Mouse (Mus musculus): ENCODE measurements around the gene Frmd4a. TPM values are rescaled to one million over a fixed set of nuclear protein-coding genes. Genes with fewer than 3 reads are reported as not detected.

Gene Frmd4a
- total RNA-seq (2014; fragmentation: Nextera tagmentation): 50.9 and 55.7 TPM in 2 replicates
- total RNA-seq (2017): 28.0 and 32.6 TPM in 2 replicates
- 35.4 and 43.6 TPM in 2 replicates for polyA plus RNA-seq (2012)

GRCm38 (mm10) chr2:4017528-4018288 lies at the start of gene Frmd4a:
Gene Frmd4a (plus strand): TSS chr2:4017717.
- ATAC-seq (ENCODE audit: extremely low read depth, insufficient number of reproducible peaks, low FRiP score, poor library complexity, severe bottlenecking): no peak
- H3K4me1 ChIP-seq (ENCODE audit: insufficient read depth, low read depth, low read length): no peaks in the 10 kb centered on the region
- TF ChIP-seq CTCF (IDR thresholded peaks at IDR 0.05; ENCODE audit: low read depth, low read length): no peak
- TF ChIP-seq GATA1 (IDR thresholded peaks at IDR 0.05; ENCODE audit: borderline replicate concordance, low read length): no peak
- TF ChIP-seq TAL1 (conservative IDR thresholded peaks at IDR 0.05; ENCODE audit: low read depth, low read length): no peak
- no peaks in the 10 kb centered on the region; the same call in 1 of the 2 replicates for H3K27me3 ChIP-seq (ENCODE audit: insufficient read depth, low read length)
- H3K9me3 ChIP-seq (replicated peaks): no peaks in the 10 kb centered on the region
- no peak for DNase-seq (ENCODE audit: low spot score)
- no peak within 1 kb of the TSS for H3K4me3 ChIP-seq (ENCODE audit: low read depth, low read length)
- no peaks in the 10 kb centered on the region for H3K36me3 ChIP-seq (replicated peaks)

DNA sequence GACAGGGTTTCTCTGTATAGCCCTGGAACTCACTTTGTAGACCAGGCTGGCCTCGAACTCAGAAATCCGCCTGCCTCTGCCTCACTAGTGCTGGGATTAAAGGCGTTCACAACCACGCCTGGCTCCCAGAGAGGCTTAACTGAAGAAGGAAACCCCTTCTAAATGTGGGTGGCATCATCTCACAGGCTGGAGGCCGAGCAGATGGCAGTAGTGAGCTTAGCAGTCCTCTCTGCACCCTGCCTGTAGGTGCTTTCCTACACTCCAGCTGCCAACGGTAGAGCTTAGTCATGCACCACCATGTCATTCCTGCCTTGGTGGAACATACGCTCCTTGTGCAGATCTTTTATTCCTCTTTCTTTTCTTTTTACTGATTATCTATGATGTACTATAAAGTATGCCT lies 28.6 kb upstream of the Frmd4a start:
- no peak for TF ChIP-seq GATA1 (IDR thresholded peaks at IDR 0.05; ENCODE audit: borderline replicate concordance, low read length)
- no peak for TF ChIP-seq POLR2AphosphoS5 (IDR thresholded peaks at IDR 0.05; ENCODE audit: insufficient replicate concordance, low read depth, low read length)
- TF ChIP-seq TAL1 (conservative IDR thresholded peaks at IDR 0.05; ENCODE audit: low read depth, low read length): no peak
- no peak for TF ChIP-seq GATA2 (IDR thresholded peaks at IDR 0.05; ENCODE audit: borderline replicate concordance, low read depth, low read length)
- TF ChIP-seq CTCF (IDR thresholded peaks at IDR 0.05; ENCODE audit: low read depth, low read length): no peak
- DNase-seq (ENCODE audit: low spot score) (no peak), ATAC-seq (ENCODE audit: extremely low read depth, insufficient number of reproducible peaks, low FRiP score, poor library complexity, severe bottlenecking) (no peak)
- no peaks in the 10 kb centered on the region for H3K4me1 ChIP-seq (ENCODE audit: insufficient read depth, low read depth, low read length)
- H3K36me3 ChIP-seq (replicated peaks): no peaks in the 10 kb centered on the region
- H3K9me3 ChIP-seq (replicated peaks): no peaks in the 10 kb centered on the region
- H3K27me3 ChIP-seq (ENCODE audit: insufficient read depth, low read length): no peaks in the 10 kb centered on the region
- no peak overlapping the region for H3K4me3 ChIP-seq (ENCODE audit: low read depth, low read length)

- DNase-seq (ENCODE audit: low spot score) (no peak), ATAC-seq (ENCODE audit: extremely low read depth, insufficient number of reproducible peaks, low FRiP score, poor library complexity, severe bottlenecking) (no peak)
- Histone ChIP-seq H3K4me3 (ENCODE audit: low read depth, low read length) (no peak overlapping the region), H3K27me3 (ENCODE audit: insufficient read depth, low read length) (no peaks in the 10 kb centered on the region), H3K4me1 (ENCODE audit: insufficient read depth, low read depth, low read length) (no peaks in the 10 kb centered on the region), H3K9me3 (replicated peaks) (no peaks in the 10 kb centered on the region), H3K36me3 (replicated peaks) (no peaks in the 10 kb centered on the region)
- TF ChIP-seq POLR2AphosphoS5 (IDR thresholded peaks at IDR 0.05; ENCODE audit: insufficient replicate concordance, low read depth, low read length) (no peak), GATA2 (IDR thresholded peaks at IDR 0.05; ENCODE audit: borderline replicate concordance, low read depth, low read length) (no peak), TAL1 (conservative IDR thresholded peaks at IDR 0.05; ENCODE audit: low read depth, low read length) (no peak), GATA1 (IDR thresholded peaks at IDR 0.05; ENCODE audit: borderline replicate concordance, low read length) (no peak), CTCF (IDR thresholded peaks at IDR 0.05; ENCODE audit: low read depth, low read length) (no peak)
Measured at GRCm38 (mm10) chr2:3990431-3990830, 27.1 kb upstream of the Frmd4a start.

- Histone ChIP-seq H3K9me3 (replicated peaks) (no peaks in the 10 kb centered on the region), H3K36me3 (replicated peaks) (no peaks in the 10 kb centered on the region), H3K4me3 (ENCODE audit: low read depth, low read length) (no peak overlapping the region), H3K27me3 (ENCODE audit: insufficient read depth, low read length) (no peaks in the 10 kb centered on the region; the same call in 1 of the 2 replicates), H3K4me1 (ENCODE audit: insufficient read depth, low read depth, low read length) (no peaks in the 10 kb centered on the region)
- ATAC-seq (ENCODE audit: extremely low read depth, insufficient number of reproducible peaks, low FRiP score, poor library complexity, severe bottlenecking) (no peak), DNase-seq (ENCODE audit: low spot score) (no peak)
- TF ChIP-seq CTCF (IDR thresholded peaks at IDR 0.05; ENCODE audit: low read depth, low read length) (no peak), GATA1 (IDR thresholded peaks at IDR 0.05; ENCODE audit: borderline replicate concordance, low read length) (no peak), TAL1 (conservative IDR thresholded peaks at IDR 0.05; ENCODE audit: low read depth, low read length) (no peak), GATA2 (IDR thresholded peaks at IDR 0.05; ENCODE audit: borderline replicate concordance, low read depth, low read length) (no peak), POLR2AphosphoS5 (IDR thresholded peaks at IDR 0.05; ENCODE audit: insufficient replicate concordance, low read depth, low read length) (no peak)
Measured at GRCm38 (mm10) chr2:4018431-4018876, 937 bp downstream of the Frmd4a start.

GRCm38 (mm10) chr2:4018909-4019308 lies 1.4 kb downstream of the Frmd4a start:
- no peak overlapping the region for H3K4me3 ChIP-seq (ENCODE audit: low read depth, low read length)
- TF ChIP-seq TAL1 (conservative IDR thresholded peaks at IDR 0.05; ENCODE audit: low read depth, low read length) (no peak), GATA2 (IDR thresholded peaks at IDR 0.05; ENCODE audit: borderline replicate concordance, low read depth, low read length) (no peak), POLR2AphosphoS5 (IDR thresholded peaks at IDR 0.05; ENCODE audit: insufficient replicate concordance, low read depth, low read length) (no peak)
- no peak for ATAC-seq (ENCODE audit: extremely low read depth, insufficient number of reproducible peaks, low FRiP score, poor library complexity, severe bottlenecking)

GRCm38 (mm10) chr2:4024927-4025326 lies 7.4 kb downstream of the Frmd4a start:
- no peak overlapping the region for H3K4me3 ChIP-seq (ENCODE audit: low read depth, low read length)
- H3K36me3 ChIP-seq (replicated peaks): no peaks in the 10 kb centered on the region
- no peak for TF ChIP-seq POLR2AphosphoS5 (IDR thresholded peaks at IDR 0.05; ENCODE audit: insufficient replicate concordance, low read depth, low read length)
- no peak for TF ChIP-seq TAL1 (conservative IDR thresholded peaks at IDR 0.05; ENCODE audit: low read depth, low read length)
- no peak for TF ChIP-seq CTCF (IDR thresholded peaks at IDR 0.05; ENCODE audit: low read depth, low read length)
- H3K4me1 ChIP-seq (ENCODE audit: insufficient read depth, low read depth, low read length): no peaks in the 10 kb centered on the region
- no peaks in the 10 kb centered on the region for H3K9me3 ChIP-seq (replicated peaks)
- no peaks in the 10 kb centered on the region for H3K27me3 ChIP-seq (ENCODE audit: insufficient read depth, low read length)
- no peak for DNase-seq (ENCODE audit: low spot score)
- ATAC-seq (ENCODE audit: extremely low read depth, insufficient number of reproducible peaks, low FRiP score, poor library complexity, severe bottlenecking): no peak

More at GRCm38 (mm10) chr2:4018909-4019308, 1.4 kb downstream of the Frmd4a start:
- no peaks in the 10 kb centered on the region for H3K9me3 ChIP-seq (replicated peaks)
- H3K4me1 ChIP-seq (ENCODE audit: insufficient read depth, low read depth, low read length): no peaks in the 10 kb centered on the region
- DNase-seq (ENCODE audit: low spot score): no peak
- no peaks in the 10 kb centered on the region for H3K36me3 ChIP-seq (replicated peaks)
- no peaks in the 10 kb centered on the region; the same call in 1 of the 2 replicates for H3K27me3 ChIP-seq (ENCODE audit: insufficient read depth, low read length)

All from G1E (cell line).